Mouse (Mus musculus) left cerebral cortex, adult 11 months (tissue): ENCODE measurements around the gene Fkbp15.
"Not testable (repeated sequence)": the region's sequence is repeated elsewhere in the genome, so short reads cannot be mapped to it uniquely, and the experiment has no call there.

ENCODE experiments used
- DNase-seq: peaks from one replicate; pipeline ENCODE4 v3.0.0; 2022; ENCODE audit warnings: low spot score

The Fkbp15 gene

DNA sequence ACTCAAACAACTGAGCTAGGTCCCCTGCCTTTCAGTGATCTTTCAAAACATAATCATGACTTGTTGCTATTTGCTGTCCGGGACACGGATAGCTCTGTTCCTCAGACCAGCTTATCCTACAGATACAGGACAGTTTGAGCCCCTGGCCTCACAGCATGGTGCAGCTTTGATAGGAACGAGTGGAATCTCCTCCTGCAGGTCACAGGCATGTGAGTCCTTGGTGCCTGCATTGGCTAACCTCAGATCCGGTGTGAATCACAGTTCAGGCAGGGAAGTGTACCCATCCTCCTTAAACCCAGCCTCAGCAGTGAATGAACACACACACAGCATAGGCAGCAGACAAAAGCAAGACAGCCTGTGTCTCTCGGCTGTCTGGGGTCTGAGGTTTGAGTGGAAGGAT lies 79.0 kb downstream of the Fkbp15 start:
- DNase-seq: no peak

DNA sequence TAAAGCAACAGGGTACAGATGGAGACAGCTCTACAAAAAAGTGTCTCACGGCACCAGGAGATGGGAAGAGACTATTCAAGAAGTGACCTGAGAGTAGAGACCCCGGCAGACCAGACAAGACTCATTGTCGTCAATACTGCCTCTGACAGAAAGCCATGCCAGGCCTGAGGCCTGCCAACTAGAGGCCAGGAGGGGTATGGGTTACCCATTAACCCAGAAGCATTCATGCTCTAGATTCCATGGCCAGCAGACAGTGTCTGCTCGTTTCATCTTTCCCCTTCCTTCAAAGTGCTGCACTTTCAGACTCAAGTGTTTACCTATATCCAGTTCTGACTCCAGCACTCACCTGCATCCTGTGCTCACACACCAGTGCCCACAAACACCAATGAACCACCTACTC lies 82.3 kb downstream of the Fkbp15 start:
- no peak for DNase-seq

DNA sequence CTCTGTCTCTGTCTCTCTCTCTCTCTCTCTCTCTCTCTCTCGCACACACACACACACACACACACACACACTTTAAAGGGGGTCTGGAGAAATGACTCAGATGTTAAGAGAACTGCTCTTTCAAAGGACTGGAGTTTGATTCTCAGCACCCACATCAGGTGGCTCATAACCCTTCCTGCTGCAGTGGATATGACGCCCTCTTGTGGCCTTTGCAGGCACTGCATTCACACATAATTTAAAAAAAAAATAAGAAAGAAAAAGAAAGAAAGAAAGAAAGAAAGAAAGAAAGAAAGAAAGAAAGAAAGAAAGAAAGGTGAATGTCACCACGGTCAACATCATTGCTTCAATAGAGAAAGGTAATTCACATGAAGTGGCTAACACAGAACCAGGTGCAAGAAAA lies 83.1 kb downstream of the Fkbp15 start:
- DNase-seq: no peak

DNA sequence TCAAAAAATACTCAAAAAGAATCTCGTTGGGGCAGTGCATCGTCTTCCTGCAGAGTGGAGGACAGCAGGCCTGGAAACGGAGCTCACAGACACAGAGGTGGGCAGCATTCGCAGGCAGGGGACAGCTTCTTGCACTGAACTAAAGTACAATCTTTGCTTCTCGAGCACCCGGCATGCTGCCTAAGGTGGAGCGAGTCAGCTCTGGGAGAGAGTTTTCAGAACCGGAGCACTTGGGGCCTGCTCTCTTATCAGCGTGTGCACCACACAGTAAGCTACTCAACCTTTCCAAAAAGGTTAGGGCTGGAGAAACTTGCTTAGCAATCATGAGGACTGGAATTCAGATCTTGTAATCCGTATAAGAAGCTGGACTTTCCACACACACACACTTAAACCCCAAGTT lies 83.7 kb downstream of the Fkbp15 start:
- no peak for DNase-seq

DNA sequence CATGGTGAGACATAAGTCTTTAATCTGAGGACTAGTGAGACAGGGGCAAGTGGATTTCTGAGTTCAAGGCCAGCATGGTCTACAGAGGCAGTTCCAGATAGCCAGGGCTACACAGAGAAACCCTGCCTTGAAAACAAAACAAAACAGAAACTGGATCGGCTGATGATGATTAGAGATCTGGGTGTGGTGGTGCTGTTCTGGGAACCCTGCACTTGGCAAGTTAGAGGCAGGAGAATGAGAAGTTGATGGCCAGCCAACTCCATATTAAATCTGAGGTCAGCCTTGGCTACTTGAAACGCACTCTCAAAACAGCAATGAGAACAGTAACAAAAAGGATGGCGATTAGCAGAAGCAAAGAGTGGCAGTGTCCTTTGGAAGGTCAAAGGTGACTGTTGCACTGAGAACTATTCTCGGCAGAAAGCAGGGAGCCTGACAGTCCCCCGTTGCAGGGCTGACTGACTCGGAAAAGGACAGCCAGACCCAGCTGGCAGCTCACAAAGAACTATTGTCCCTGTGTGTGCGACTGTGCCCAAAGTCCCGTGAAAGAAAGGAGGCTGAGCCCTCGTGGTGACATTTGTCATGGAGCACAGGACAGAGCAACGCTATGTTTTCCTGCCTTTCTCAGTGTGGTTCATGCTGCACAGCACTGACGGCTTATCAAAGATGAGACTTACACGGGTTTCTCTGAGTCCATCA lies 85.4 kb downstream of the Fkbp15 start:
- DNase-seq: no peak

DNA sequence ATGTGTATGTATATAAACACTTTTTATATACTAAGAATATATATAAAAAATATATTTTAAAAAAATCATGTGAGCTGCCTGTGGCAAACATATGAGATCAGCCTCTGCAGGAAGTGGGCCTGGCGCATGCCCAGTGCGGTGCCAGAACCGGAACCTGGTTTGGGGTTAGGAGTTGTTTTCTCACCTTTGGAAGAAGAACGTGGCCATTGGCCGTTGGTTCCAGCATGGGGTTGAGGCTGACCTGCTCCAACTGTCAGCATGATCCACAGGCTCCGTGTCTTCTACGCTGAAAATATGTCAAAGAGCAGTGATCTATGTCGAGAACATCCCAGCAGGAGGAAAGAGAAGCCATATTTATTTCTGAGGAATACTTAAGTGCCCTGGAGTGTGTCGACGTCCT lies 86.4 kb downstream of the Fkbp15 start:
- no peak for DNase-seq

DNA sequence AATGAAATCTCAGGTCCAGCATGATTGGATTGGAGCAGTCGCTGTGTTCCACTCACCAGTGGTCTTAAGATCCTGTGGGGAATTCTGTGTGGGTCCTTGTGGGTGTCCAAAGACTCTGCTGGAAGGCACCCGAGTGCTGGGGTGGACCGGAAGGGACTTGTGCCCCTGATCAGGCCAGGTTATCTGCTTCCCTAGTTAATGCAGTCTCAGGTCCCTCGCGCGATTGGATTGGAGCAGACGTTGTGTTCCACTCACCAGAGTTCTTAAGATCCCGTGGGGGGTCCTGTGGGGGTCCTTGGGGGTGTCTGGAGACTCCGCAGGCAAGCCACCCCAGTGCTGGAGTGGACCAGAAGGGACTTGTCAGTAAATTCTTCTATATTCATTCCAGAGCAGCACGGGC lies 87.7 kb downstream of the Fkbp15 start:
- no peak for DNase-seq

DNA sequence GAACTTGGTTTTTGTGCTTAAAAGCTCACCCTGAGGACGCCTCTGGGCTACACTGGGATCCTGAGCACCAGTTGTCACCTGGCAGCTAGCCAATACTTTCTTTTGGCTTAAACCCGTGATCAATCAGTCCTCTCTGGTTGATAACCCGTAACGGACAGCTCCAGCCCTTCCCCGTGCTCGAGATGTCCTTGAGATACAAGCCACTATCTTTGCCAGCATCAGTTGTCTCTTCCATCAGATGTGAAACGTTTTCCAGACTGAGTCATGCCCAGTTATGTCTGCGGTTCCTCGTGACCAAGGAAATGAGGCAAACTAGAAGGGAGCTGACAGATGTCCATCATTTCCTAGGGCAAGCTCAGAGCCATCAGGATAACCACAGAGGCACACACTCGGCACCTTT lies 93.2 kb downstream of the Fkbp15 start:
- no peak for DNase-seq

DNA sequence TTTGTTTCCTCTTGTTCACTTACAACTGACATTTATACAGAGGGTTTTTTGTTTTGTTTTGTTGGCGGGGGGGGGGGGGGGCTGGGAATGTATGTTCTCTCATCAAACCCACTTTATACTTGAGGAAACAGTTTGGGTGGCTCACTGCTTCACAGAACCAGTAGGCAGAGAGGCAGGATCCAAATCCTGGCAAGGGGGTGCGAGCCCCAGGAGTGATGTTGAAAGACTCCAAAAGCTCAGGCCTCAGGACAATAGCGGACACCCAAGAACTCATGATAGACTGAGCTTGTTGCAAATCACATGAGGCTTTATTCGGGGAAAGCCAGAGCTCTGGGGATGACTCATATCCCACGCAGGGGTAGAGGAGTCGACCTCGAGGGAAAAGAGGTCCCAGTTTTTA lies 94.3 kb downstream of the Fkbp15 start:
- DNase-seq: not testable (repeated sequence)

DNA sequence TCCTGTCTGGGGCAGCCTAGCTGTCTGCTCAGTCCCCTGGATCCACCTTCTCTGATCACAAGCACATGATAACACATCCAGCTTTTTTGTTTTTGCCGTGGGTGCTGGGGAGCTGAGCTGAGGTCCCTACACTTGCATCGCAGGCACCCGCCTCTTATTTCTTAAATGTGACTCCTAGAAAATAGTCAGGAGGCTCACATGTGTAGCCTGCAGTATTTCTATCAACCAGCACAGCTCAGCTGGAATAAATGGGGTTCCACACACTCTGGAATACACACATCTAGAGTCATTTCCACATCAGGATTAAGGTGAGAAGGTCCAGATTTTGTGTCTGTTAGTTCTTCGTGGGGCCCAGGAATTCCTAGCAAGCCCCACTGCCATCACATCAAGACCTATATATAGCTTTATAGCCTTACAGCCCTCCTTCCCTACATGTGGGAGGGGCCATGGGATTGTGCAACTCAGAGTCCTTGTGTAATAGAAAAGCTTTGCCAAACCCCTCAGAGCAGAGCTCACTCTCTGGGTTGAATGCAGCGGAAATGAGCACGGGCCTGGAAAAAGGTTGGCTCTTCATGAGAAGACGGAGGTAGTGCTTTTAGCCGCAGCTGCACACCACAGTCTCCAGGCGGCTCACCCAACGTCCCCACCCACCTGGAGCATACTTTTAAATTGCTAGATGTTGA lies 95.1 kb downstream of the Fkbp15 start:
- no peak for DNase-seq

DNA sequence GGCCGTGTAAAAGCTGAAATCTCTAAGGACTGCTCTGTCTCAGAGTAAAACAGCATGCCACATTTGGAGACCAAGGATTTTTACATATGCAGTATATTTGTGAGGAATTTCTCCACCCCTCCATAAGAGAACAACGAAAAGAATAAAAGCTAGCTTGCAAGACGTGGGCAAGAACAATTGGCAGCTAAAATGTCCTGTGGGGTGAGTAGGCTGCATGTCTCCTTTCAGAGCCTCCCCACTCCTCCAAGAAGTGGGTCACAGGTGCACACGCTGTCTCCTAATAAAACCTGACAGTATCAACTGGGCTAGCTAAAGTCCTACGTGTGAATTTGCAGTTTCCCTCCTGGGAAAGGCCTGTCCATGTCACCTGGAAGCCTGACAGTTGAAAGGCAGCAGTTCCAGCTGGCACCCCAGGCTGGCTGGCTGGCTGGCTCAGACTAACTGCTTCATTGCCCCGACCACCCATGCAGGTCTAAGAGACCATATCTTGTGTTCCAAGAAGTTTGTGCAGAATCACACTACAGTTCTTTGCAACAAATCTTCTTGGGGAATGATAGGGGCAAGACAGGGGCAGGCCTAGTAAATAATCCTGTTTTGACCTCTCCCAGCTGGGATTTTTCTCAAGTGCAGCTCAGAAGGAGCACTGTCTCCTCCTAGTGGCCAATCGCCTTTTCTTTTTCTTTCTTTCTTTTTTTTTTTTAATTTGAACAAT lies 97.1 kb downstream of the Fkbp15 start:
- no peak for DNase-seq

DNA sequence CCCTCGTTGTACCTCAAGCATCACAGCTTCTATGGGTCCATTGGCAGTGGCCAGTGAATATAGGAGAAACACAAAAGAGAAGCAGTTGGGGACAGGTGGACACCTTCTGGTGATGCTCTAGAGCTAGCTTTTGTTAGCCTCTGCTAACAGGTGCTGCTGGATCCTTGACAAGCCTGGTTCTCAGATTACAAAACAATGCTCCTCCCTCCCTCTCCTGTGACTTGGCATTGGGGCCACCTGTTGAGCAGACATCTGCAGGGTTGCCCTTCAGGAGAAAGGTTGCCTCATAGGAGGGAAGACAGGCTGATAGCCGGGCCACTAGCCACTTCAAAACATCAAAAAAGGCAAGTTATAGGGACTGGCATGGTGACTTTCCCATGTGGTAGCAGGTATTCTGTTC lies 98.1 kb downstream of the Fkbp15 start, which contains the start of gene Slc31a2:
TSS of gene Slc31a2 (plus strand) at position 287 of the 400 bp plus-strand sequence.
- no peak for DNase-seq

DNA sequence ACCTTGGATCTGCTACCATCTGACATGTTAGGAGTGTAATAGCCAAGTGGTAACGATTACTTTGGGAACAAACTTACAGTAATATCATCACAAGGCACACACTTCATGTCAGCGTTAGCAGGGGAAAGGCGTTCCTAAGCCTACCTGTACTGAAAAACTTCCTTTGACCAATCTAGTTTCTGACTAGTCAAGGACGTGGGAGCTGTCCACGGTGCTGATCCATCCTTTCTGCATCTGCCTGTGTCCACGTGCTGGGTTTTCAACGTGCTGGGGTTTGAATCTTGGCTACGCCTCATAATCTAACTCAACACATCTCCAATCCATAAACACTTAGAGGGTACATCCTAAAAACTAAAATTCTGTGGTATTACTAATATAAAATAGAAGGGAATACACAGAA lies 103.4 kb downstream of the Fkbp15 start:
- no peak for DNase-seq

DNA sequence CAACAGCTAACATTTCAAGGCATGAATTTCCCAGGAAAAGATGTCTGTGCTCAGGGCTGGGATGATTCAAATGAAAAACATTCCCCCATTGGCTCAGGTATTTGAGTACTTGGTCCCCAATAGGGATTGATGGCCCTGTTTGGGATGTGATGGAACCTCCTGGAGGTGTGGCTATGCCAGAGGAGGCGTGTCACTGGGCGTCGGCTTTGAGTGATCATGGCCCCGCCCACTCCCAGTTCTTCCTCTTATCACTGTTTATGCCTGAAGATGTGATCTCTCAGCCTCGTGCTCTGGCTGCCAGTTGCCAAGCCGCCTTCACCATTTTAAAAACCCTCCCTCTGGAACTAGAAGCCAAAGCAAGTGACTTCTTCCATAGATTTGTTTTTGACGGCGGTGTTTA lies 105.8 kb downstream of the Fkbp15 start:
- DNase-seq: no peak

DNA sequence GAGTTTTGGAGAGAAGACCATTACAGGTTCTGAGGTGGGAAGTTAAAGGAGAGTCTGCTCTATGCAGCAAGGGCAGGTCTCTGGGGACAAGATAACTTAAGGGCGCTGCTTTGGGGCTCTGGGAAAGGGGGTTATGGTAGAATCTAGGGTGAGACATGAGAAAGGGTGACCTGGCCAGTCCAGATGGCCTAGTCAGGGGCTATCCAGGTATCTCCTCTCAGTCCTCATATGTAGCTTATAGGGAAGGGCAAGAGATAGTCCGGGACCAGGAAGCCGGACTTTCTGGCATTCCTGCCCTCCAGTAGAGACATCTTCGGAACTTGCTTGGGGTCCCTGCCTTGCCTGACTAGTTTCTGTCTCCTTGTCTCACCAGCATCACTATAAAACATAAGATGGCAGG lies 108.6 kb downstream of the Fkbp15 start:
- no peak for DNase-seq

DNA sequence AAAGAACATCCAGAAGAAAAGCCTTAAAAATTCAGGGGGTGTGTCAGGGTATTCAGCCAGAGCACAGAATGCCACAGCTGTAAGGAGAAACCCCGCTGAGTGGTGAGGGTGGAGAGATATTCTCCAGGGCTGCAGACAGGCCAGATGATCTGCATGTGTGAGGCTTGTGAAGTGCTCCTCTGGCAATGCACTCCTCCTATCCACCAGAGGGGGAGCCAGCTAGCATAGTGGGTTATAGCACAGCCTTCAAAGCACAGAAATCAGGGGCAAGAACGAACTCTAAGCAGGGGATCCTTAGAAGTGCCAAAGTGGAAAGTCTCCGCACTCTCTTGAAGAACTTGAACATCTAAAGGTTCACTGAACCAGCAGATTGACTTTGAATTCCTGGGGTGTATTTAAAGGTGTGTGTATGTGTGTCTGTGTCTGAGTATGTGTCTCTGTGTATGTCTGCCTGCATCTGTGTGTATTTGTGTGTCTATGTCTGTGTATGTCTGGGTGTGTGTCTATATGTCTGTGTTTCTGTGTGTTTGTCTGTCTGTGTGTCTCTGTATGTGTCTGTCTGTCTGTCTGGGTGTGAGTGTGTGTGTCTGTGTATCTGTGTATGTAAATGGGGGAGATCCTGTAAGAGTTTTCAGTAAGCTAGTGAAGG lies 109.3 kb downstream of the Fkbp15 start:
- no peak for DNase-seq
